Mouse (Mus musculus): Measurements from ENCODE around the gene Tenm2. TPM values are rescaled to one million over a fixed set of nuclear protein-coding genes. Genes with fewer than 3 reads are reported as not detected.

Gene Tenm2
- total RNA-seq, 2 experiments from 2014 or later: 0.32 to 0.59 TPM

- no peak for DNase-seq (ENCODE audit: low spot score)
These were observed 538.6 kb downstream of the Tenm2 start for GRCm38 (mm10) chr11:36697021-36697639.

GRCm38 (mm10) chr11:36694810-36695209 is 541.0 kb downstream of the Tenm2 start:
- DNase-seq (ENCODE audit: low spot score): no peak

GRCm38 (mm10) chr11:36692637-36693036 is 543.1 kb downstream of the Tenm2 start:
- no peak for DNase-seq (ENCODE audit: low spot score)

GRCm38 (mm10) chr11:36690826-36691225 is 544.9 kb downstream of the Tenm2 start:
- no peak for DNase-seq (ENCODE audit: low spot score)

- DNase-seq (ENCODE audit: low spot score): no peak
These were observed 549.5 kb downstream of the Tenm2 start for GRCm38 (mm10) chr11:36686253-36686652.

- no peak for DNase-seq (ENCODE audit: low spot score)
These were observed 556.4 kb downstream of the Tenm2 start for GRCm38 (mm10) chr11:36679361-36679760.

- DNase-seq (ENCODE audit: low spot score): no peak
These were observed 557.2 kb downstream of the Tenm2 start for GRCm38 (mm10) chr11:36678542-36678941.

- DNase-seq (ENCODE audit: low spot score): no peak
These were observed 557.7 kb downstream of the Tenm2 start for GRCm38 (mm10) chr11:36678057-36678396.

GRCm38 (mm10) chr11:36677321-36678056 is 558.3 kb downstream of the Tenm2 start:
- DNase-seq (ENCODE audit: low spot score): no peak

GRCm38 (mm10) chr11:36676446-36677284 is 559.1 kb downstream of the Tenm2 start:
- DNase-seq (ENCODE audit: low spot score): no peak

GRCm38 (mm10) chr11:36674902-36675422 is 560.8 kb downstream of the Tenm2 start:
- DNase-seq (ENCODE audit: low spot score): no peak

- DNase-seq (ENCODE audit: low spot score): no peak
These were observed 561.6 kb downstream of the Tenm2 start for GRCm38 (mm10) chr11:36674141-36674540.

GRCm38 (mm10) chr11:36671196-36671595 is 564.6 kb downstream of the Tenm2 start:
- DNase-seq (ENCODE audit: low spot score): no peak

GRCm38 (mm10) chr11:36664026-36664425 is 571.7 kb downstream of the Tenm2 start:
- DNase-seq (ENCODE audit: low spot score): no peak

GRCm38 (mm10) chr11:36663571-36663970 is 572.2 kb downstream of the Tenm2 start:
- no peak for DNase-seq (ENCODE audit: low spot score)

- no peak for DNase-seq (ENCODE audit: low spot score)
These were observed 582.0 kb downstream of the Tenm2 start for GRCm38 (mm10) chr11:36653656-36654323.

- DNase-seq (ENCODE audit: low spot score): no peak
These were observed 588.6 kb downstream of the Tenm2 start for GRCm38 (mm10) chr11:36647179-36647578.

GRCm38 (mm10) chr11:36635082-36635481 is 600.7 kb downstream of the Tenm2 start:
- DNase-seq (ENCODE audit: low spot score): no peak

- DNase-seq (ENCODE audit: low spot score): no peak
These were observed 603.6 kb downstream of the Tenm2 start for GRCm38 (mm10) chr11:36632201-36632600.

GRCm38 (mm10) chr11:36613807-36614206 is 622.0 kb downstream of the Tenm2 start:
- DNase-seq (ENCODE audit: low spot score): no peak

- DNase-seq (ENCODE audit: low spot score): no peak
These were observed 630.9 kb downstream of the Tenm2 start for GRCm38 (mm10) chr11:36604815-36605382.
